Mouse (Mus musculus) embryonic facial prominence, embryonic 13.5 days (tissue): ENCODE results near the gene Iqgap3. TPM values are rescaled to one million over a fixed set of nuclear protein-coding genes. Genes with fewer than 3 reads are reported as not detected.

Experiments
- ATAC-seq: fragments of 200-750 bp; cut with Nextera tagmentation; 2 replicates; pipeline ENCODE4 v1.8.0; 2017; ENCODE audit warnings: low read depth; ENCODE audit not compliant: insufficient number of reproducible peaks, insufficient read depth, low FRiP score, low TSS enrichment
- H3K27ac ChIP-seq: fragments of 300-500 bp; sonication (generic); 2 replicates; pipeline ENCODE4 v1.5.1; 2015; ENCODE audit warnings: moderate library complexity, mild to moderate bottlenecking, inconsistent platforms
- H3K27me3 ChIP-seq: fragments of 300-500 bp; sonication (generic); 2 replicates; pipeline ENCODE4 v1.6.1; 2015; ENCODE audit warnings: mild to moderate bottlenecking, inconsistent platforms
- H3K36me3 ChIP-seq: fragments of 300-500 bp; sonication (generic); 2 replicates; pipeline ENCODE4 v1.6.1; 2015; ENCODE audit warnings: mild to moderate bottlenecking, inconsistent platforms
- H3K4me1 ChIP-seq: fragments of 300-500 bp; sonication (generic); 2 replicates; pipeline ENCODE4 v1.6.1; 2015; ENCODE audit warnings: inconsistent platforms
- H3K4me2 ChIP-seq: fragments of 300-500 bp; sonication (generic); 2 replicates; pipeline ENCODE4 v1.6.1; 2015; ENCODE audit warnings: moderate library complexity, mild to moderate bottlenecking, inconsistent platforms
- H3K4me3 ChIP-seq: fragments of 300-500 bp; sonication (generic); 2 replicates; pipeline ENCODE4 v1.5.1; 2015; ENCODE audit warnings: mild to moderate bottlenecking, inconsistent platforms
- H3K9ac ChIP-seq: fragments of 300-500 bp; sonication (generic); 2 replicates; pipeline ENCODE4 v1.6.1; 2015; ENCODE audit warnings: mild to moderate bottlenecking, inconsistent platforms
- H3K9me3 ChIP-seq: fragments of 300-500 bp; sonication (generic); 2 replicates; pipeline ENCODE4 v1.6.1; 2016; ENCODE audit warnings: inconsistent platforms
- WGBS: fragments of 180-500 bp; shearing (Covaris S2); methylation state at CpG from one replicate; pipeline ENCODE4 v1.1.7; 2015; ENCODE audit warnings: mixed read lengths; 5-methylcytosine and 5-hydroxymethylcytosine counted together
- polyA plus RNA-seq: library from polyadenylated mRNA; unstranded; fragments of >200 nt; fragmentation: Nextera tagmentation; extraction: Ambion mirVana; gene quantifications from 2 replicates; pipeline ENCODE4 v1.2.1, GENCODE M21; 2015

The Iqgap3 gene
- polyA plus RNA-seq, 1 experiment from 2014 or later, result 22.8 TPM

DNA sequence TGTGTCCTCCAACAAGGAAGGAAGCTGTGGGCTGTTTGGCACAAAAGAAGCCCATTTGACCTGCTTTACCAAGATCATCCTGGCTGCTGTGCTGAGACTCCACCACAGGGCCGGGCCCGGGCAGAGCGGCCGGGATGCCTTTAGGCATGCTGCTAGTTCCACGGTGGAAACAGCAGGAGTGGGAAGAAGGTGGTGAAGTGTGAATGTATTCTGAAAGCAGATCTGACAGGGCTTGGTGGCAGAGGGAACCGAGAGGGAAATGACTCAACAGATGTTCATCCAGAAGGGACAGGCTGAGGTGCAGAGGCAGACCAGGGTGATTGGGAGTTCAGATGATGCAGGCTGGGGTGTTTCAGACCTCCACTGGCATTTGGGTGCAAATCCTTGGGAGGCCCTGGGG lies 15.9 kb downstream of the Iqgap3 start:
- H3K36me3 ChIP-seq, result peaks cover 88% of the 10 kb centered on the region
- no peak for ATAC-seq
- 85% methylated on average over 6 of the region's 6 CpGs for WGBS

DNA sequence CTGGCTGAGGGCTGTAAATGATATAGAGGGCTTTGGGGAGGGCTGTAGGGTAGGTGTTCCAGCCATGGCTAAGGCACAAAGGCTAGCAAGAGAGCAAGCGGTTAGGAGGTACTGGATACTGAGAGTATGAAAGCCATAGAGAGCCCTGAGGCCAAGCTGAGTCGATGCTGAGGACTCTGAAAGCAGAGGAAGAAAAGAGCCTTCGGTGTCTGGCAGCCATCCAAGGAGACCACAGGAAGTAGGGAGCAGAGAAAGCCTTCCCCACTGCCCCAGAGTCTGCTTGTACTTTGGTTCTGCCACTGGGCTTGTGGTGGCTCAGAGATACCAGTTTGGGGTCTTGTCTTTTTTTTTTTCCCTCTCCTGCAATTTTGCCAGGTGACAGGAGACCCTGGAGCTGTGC lies 18.5 kb downstream of the Iqgap3 start:
- Histone ChIP-seq H3K4me1 (no peaks in the 10 kb centered on the region), H3K36me3 (peaks cover 89% of the 10 kb centered on the region), H3K9me3 (no peaks in the 10 kb centered on the region)

More for the DNA sequence above, 15.9 kb downstream of the Iqgap3 start:
- Histone ChIP-seq H3K9ac (no peak overlapping the region), H3K9me3 (no peaks in the 10 kb centered on the region), H3K27ac (no peak overlapping the region), H3K27me3 (no peaks in the 10 kb centered on the region), H3K4me2 (no peak overlapping the region), H3K4me1 (no peaks in the 10 kb centered on the region), H3K4me3 (no peak overlapping the region)

DNA sequence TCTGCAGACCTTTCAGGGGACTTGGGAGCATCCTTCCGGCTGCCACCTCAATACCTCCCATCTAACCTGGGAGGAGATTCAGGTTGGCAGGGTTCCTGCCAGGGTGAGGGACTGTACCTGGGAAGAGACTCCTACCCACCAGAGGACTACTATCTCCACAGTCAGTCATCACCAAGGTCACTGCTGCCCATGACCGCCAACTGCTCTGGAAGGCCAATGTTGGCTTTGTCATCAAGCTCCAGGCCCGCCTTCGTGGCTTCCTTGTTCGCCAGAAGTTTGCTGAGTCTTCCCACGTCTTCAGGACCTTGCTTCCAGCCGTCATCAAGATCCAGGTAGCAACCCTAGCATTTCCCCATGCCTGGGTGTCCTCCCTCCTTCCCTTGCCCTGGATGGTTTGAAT lies 20.0 kb downstream of the Iqgap3 start:
- H3K4me1 ChIP-seq, result no peaks in the 10 kb centered on the region
- no peak overlapping the region for H3K27ac ChIP-seq
- WGBS, result 89% methylated on average over 7 of the region's 7 CpGs
- no peak for ATAC-seq
- H3K4me2 ChIP-seq, result no peak overlapping the region
- H3K9ac ChIP-seq, result no peak overlapping the region
- H3K4me3 ChIP-seq, result no peak overlapping the region
- H3K36me3 ChIP-seq, result peaks cover 94% of the 10 kb centered on the region
- H3K9me3 ChIP-seq, result no peaks in the 10 kb centered on the region
- no peaks in the 10 kb centered on the region for H3K27me3 ChIP-seq

More for the DNA sequence above, 18.5 kb downstream of the Iqgap3 start:
- H3K9ac ChIP-seq, result no peak overlapping the region
- no peak overlapping the region for H3K4me3 ChIP-seq
- H3K27me3 ChIP-seq, result no peaks in the 10 kb centered on the region
- no peak overlapping the region for H3K4me2 ChIP-seq
- WGBS, result 81% methylated on average over 3 of the region's 3 CpGs
- ATAC-seq, result no peak
- no peak overlapping the region; the same call in 1 of the 2 replicates for H3K27ac ChIP-seq

- 89% methylated on average over 6 of the region's 6 CpGs for WGBS
- no peak overlapping the region for H3K4me3 ChIP-seq
- H3K9ac ChIP-seq, result 0 out of 2 replicates have a peak overlapping the region, but pooled peaks have one; percentile 21
- H3K36me3 ChIP-seq, result peaks cover 93% of the 10 kb centered on the region
- H3K4me2 ChIP-seq, result no peak overlapping the region
- no peak for ATAC-seq
- H3K9me3 ChIP-seq, result no peaks in the 10 kb centered on the region
- no peaks in the 10 kb centered on the region for H3K4me1 ChIP-seq
- H3K27me3 ChIP-seq, result no peaks in the 10 kb centered on the region
- 0 out of 2 replicates have a peak overlapping the region, but pooled peaks have one; percentile 28 for H3K27ac ChIP-seq
These were observed 20.4 kb downstream of the Iqgap3 start for GRCm38 (mm10) chr3:88102196-88102595.

DNA sequence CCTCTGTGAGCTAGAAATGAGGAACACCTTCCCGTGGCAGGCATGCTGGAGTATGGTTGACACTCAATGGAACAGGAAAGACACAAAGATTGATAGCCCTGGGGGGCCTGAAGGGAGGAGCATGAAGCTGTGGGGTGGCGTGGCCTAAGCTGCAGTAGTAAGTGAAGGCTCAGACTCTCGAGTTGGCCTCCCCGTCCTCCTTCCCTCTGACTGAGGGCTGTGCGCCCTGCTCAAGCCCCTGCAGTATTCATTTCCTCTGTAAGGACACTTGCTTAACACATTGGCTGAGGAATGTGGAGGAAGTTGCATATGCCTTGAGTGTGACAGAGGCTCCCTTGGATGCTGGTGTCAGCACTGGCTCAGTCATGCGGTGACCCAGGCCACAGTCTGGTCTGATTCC lies 20.8 kb downstream of the Iqgap3 start:
- ATAC-seq, result no peak
- H3K4me3 ChIP-seq, result no peak overlapping the region
- 79% methylated on average over 6 of the region's 6 CpGs for WGBS
- H3K27me3 ChIP-seq, result no peaks in the 10 kb centered on the region
- H3K9me3 ChIP-seq, result no peaks in the 10 kb centered on the region
- H3K27ac ChIP-seq, result 0 out of 2 replicates have a peak overlapping the region, but pooled peaks have one; percentile 28
- peaks cover 93% of the 10 kb centered on the region for H3K36me3 ChIP-seq
- 0 out of 2 replicates have a peak overlapping the region, but pooled peaks have one; percentile 36 for H3K9ac ChIP-seq
- no peak overlapping the region for H3K4me2 ChIP-seq
- H3K4me1 ChIP-seq, result no peaks in the 10 kb centered on the region

- H3K27ac ChIP-seq, result no peak overlapping the region
- WGBS, result 87% methylated on average over 4 of the region's 4 CpGs
- no peaks in the 10 kb centered on the region for H3K4me1 ChIP-seq
- ATAC-seq, result no peak
- H3K27me3 ChIP-seq, result no peaks in the 10 kb centered on the region
- peaks cover 96% of the 10 kb centered on the region for H3K36me3 ChIP-seq
- no peak overlapping the region for H3K4me3 ChIP-seq
- no peak overlapping the region for H3K9ac ChIP-seq
- H3K9me3 ChIP-seq, result no peaks in the 10 kb centered on the region
- no peak overlapping the region for H3K4me2 ChIP-seq
These were observed 24.4 kb downstream of the Iqgap3 start for GRCm38 (mm10) chr3:88106126-88106525.

DNA sequence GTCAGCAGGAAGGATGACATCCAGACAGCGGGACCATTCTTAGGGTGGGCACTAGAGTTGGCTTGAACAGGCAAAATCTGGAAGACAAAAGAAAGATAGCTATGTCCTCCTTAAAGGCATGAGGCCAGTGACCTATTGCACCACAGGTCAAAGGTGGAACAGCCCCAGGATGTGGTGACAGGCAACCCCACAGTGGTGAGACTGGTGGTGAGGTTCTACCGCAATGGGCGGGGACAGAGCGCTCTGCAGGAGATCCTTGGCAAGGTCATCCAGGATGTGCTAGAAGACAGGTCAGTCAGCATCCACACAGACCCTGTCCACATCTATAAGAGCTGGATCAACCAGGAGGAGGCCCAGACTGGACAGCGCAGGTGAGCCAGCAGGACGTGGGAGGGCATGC lies 27.4 kb downstream of the Iqgap3 start:
- Histone ChIP-seq H3K9ac (no peak overlapping the region), H3K36me3 (peaks cover 96% of the 10 kb centered on the region), H3K4me2 (no peak overlapping the region), H3K27me3 (no peaks in the 10 kb centered on the region), H3K4me1 (no peaks in the 10 kb centered on the region), H3K4me3 (no peak overlapping the region), H3K27ac (no peak overlapping the region), H3K9me3 (no peaks in the 10 kb centered on the region)
- 93% methylated on average over 6 of the region's 6 CpGs for WGBS
- ATAC-seq, result no peak

DNA sequence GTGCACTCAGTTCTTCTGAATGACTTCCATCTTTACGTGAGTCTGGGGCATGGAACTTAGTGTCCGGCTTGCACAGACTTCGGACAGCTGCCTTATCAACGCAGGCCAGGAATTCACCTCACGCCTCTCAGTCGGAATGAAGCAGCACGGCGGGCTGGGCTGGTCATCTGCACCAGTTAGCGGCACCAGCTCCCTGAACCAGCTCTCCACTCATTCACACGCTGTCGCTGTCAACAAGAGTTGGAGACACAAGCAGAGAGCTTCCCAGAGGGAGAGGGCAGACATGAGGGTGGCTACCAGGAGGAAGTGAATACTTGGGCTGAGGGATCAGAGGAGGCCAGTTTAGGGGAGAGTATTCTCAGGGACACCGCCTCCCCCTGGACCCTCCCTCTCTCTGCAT lies 32.6 kb downstream of the Iqgap3 start:
- 92% methylated on average over 12 of the region's 12 CpGs for WGBS

DNA sequence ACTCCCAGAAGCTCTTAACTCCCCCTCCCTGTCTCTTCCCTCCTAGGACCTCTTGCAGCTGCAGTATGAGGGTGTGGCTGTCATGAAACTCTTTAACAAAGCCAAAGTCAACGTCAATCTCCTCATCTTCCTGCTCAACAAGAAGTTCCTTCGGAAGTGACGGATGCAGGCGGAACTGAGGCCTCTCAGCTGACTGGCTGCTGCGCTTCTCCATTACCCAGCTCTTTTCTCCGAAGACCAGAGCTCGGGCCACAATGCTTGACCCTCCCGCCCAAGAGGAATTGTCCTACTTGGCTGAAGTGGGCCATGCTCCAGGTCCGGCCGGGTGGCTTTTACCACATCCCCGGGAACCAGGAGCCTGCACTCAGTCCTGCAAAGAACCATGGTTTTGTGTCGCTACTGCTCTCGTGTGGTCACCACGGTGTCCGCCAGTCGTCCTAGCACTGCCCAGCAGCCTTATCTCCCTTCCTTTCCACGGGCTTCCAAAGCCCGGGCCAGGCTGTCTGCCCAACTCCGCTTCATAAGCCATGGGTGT lies 38.4 kb downstream of the Iqgap3 start:
- H3K27ac ChIP-seq, result no peak overlapping the region
- H3K9me3 ChIP-seq, result no peaks in the 10 kb centered on the region
- H3K36me3 ChIP-seq, result peaks cover 58% of the 10 kb centered on the region
- no peak overlapping the region for H3K9ac ChIP-seq
- WGBS, result 88% methylated on average over 19 of the region's 19 CpGs
- H3K27me3 ChIP-seq, result no peaks in the 10 kb centered on the region
- no peaks in the 10 kb centered on the region for H3K4me1 ChIP-seq
- no peak for ATAC-seq
- no peak overlapping the region for H3K4me3 ChIP-seq
- H3K4me2 ChIP-seq, result no peak overlapping the region

More for the DNA sequence above, 32.6 kb downstream of the Iqgap3 start:
- Histone ChIP-seq H3K9me3 (no peaks in the 10 kb centered on the region), H3K4me1 (no peaks in the 10 kb centered on the region), H3K27ac (no peak overlapping the region), H3K4me3 (no peak overlapping the region), H3K4me2 (no peak overlapping the region), H3K36me3 (peaks cover 98% of the 10 kb centered on the region), H3K9ac (no peak overlapping the region), H3K27me3 (no peaks in the 10 kb centered on the region)
- ATAC-seq, result no peak

DNA sequence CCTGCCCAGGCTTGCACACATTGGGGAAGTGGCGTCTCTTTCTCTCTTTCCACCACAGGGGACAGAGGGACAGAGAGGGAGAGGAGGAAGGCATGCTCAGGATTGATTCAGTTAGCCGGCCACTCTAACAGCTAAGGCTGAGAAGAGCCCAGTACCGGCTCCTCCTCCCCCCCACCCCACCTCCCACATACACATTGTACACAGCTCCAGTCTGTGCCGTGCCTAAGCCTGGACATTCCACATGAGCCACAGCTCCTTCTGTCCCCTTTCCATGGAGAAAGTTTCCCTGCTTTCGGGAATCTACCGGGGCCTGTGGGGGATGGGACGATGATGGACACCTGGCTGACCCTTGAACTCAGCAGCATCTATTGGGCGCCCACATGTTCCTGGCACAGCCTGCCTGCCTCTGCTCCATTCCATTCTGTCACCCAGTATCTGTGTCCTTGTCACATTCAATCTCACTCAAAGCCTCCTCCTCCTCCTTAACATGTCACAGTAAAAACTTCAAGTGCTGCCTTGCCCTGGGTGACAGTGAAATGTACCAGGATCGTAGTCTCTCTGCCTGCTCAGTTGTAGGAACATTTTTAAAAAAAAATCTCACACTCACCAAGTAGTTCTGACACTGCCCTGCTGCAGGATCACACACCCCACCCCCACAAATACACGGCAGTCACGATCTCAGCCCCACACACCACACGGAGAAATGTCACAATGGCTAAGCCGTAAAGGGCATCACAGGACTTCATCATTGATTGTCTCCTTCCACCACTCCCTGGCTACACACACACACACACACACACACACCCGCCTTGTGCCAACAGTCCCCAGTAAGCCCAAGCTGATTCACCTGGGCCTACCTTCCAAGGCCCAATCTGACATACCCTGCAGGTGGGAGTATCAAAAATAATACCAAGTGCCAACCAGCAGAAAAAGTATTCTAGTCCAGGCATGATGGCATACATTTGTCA lies 39.7 kb downstream of the Iqgap3 start:
- H3K27me3 ChIP-seq, result no peaks in the 10 kb centered on the region
- H3K36me3 ChIP-seq, result peaks cover 47% of the 10 kb centered on the region
- no peaks in the 10 kb centered on the region for H3K9me3 ChIP-seq
- H3K4me3 ChIP-seq, result no peak overlapping the region
- whole genome bisulfite sequencing, result 71% methylated on average over 13 of the region's 14 CpGs
- H3K9ac ChIP-seq, result no peak overlapping the region
- no peak overlapping the region for H3K27ac ChIP-seq
- H3K4me1 ChIP-seq, result no peaks in the 10 kb centered on the region
- no peak for ATAC-seq
- no peak overlapping the region for H3K4me2 ChIP-seq

GRCm38 (mm10) chr3:88125195-88125594 lies 43.4 kb downstream of the Iqgap3 start:
- no peak for ATAC-seq
- Histone ChIP-seq H3K9me3 (no peaks in the 10 kb centered on the region), H3K9ac (no peak overlapping the region), H3K27ac (no peak overlapping the region), H3K4me2 (no peak overlapping the region), H3K27me3 (no peaks in the 10 kb centered on the region), H3K36me3 (peaks cover 10% of the 10 kb centered on the region), H3K4me3 (no peak overlapping the region), H3K4me1 (no peaks in the 10 kb centered on the region)
- WGBS, result 71% methylated on average over 4 of the region's 4 CpGs

GRCm38 (mm10) chr3:88126181-88126580 lies 44.4 kb downstream of the Iqgap3 start:
- no peaks in the 10 kb centered on the region for H3K9me3 ChIP-seq
- H3K4me3 ChIP-seq, result no peak overlapping the region
- no peaks in the 10 kb centered on the region for H3K27me3 ChIP-seq
- no peak for ATAC-seq
- WGBS, result 82% methylated on average over 7 of the region's 7 CpGs
- H3K9ac ChIP-seq, result no peak overlapping the region
- H3K36me3 ChIP-seq, result no peaks in the 10 kb centered on the region
- no peak overlapping the region for H3K4me2 ChIP-seq
- H3K27ac ChIP-seq, result no peak overlapping the region
- H3K4me1 ChIP-seq, result no peaks in the 10 kb centered on the region
